Mouse (Mus musculus) midbrain, embryonic 11.5 days (tissue): ENCODE data around the gene Tmem270. TPM values are rescaled to one million over a fixed set of nuclear protein-coding genes. Genes with fewer than 3 reads are reported as not detected.

Experiments used
- ATAC-seq: fragments of 200-750 bp; cut with Nextera tagmentation; 2 replicates; pipeline ENCODE4 v1.8.0; 2017; ENCODE audit warnings: moderate TSS enrichment, moderate library complexity; ENCODE audit not compliant: low FRiP score
- DNase-seq: peaks from one replicate; pipeline ENCODE4 v3.0.0; 2015; ENCODE audit warnings: low spot score; ENCODE audit errors: missing footprints
- H3K27ac ChIP-seq: fragments of 300-500 bp; sonication (generic); 2 replicates; pipeline ENCODE4 v1.5.1; 2014; ENCODE audit warnings: low read depth, low read length
- H3K27me3 ChIP-seq: fragments of 300-500 bp; sonication (generic); 2 replicates; pipeline ENCODE4 v1.6.1; 2014; ENCODE audit warnings: mild to moderate bottlenecking, low read length, moderate library complexity, mixed read lengths; ENCODE audit not compliant: control insufficient read depth, insufficient read depth
- H3K36me3 ChIP-seq: fragments of 300-500 bp; sonication (generic); 2 replicates; pipeline ENCODE4 v1.6.1; 2014; ENCODE audit warnings: mild to moderate bottlenecking, low read length, moderate library complexity, mixed read lengths; ENCODE audit not compliant: control insufficient read depth, insufficient read depth
- H3K4me1 ChIP-seq: fragments of 300-500 bp; sonication (generic); 2 replicates; pipeline ENCODE4 v1.6.1; 2014; ENCODE audit warnings: low read length; ENCODE audit not compliant: control insufficient read depth, insufficient read depth
- H3K4me2 ChIP-seq: fragments of 300-500 bp; sonication (generic); 2 replicates; pipeline ENCODE4 v1.6.1; 2014; ENCODE audit warnings: mild to moderate bottlenecking, moderate library complexity
- H3K4me3 ChIP-seq: fragments of 300-500 bp; sonication (generic); 2 replicates; pipeline ENCODE4 v1.5.1; 2014; ENCODE audit warnings: low read depth, low read length
- H3K9ac ChIP-seq: fragments of 300-500 bp; sonication (generic); 2 replicates; pipeline ENCODE4 v1.6.1; 2014; ENCODE audit warnings: low read length
- H3K9me3 ChIP-seq: fragments of 300-500 bp; sonication (generic); 2 replicates; pipeline ENCODE4 v1.6.1; 2016; ENCODE audit warnings: low read length; ENCODE audit not compliant: control insufficient read depth
- WGBS: fragments of 180-500 bp; shearing (Covaris S2); extraction: QIAGEN DNeasy Blood & Tissue Kit; methylation state at CpG from one replicate; pipeline ENCODE4 v1.1.7; 2014; 5-methylcytosine and 5-hydroxymethylcytosine counted together
- polyA plus RNA-seq: library from polyadenylated mRNA; unstranded; fragments of >200 nt; fragmentation: Nextera tagmentation; extraction: Ambion mirVana; gene quantifications from 2 replicates; pipeline ENCODE4 v1.2.1, GENCODE M21; 2014

Tmem270 gene
- polyA plus RNA-seq, result not detected in 2 replicates

GRCm38 (mm10) chr5:134906633-134907032 lies at the start of gene Tmem270:
Gene Tmem270 (minus strand): TSS chr5:134906733.
- 63% methylated on average over 6 of the region's 6 CpGs for WGBS
- Histone ChIP-seq H3K36me3 (no peaks in the 10 kb centered on the region), H3K27me3 (no peaks in the 10 kb centered on the region), H3K9ac (no peak within 1 kb of the TSS), H3K9me3 (no peaks in the 10 kb centered on the region), H3K4me2 (no peak within 1 kb of the TSS), H3K4me1 (no peaks in the 10 kb centered on the region), H3K4me3 (no peak within 1 kb of the TSS), H3K27ac (no peak within 1 kb of the TSS)
- DNase-seq (no peak), ATAC-seq (no peak)

GRCm38 (mm10) chr5:134955491-134955890 lies 49.0 kb upstream of the Tmem270 start:
- H3K4me1 ChIP-seq, result no peaks in the 10 kb centered on the region
- DNase-seq (no peak), ATAC-seq (no peak)
- H3K9me3 ChIP-seq, result no peaks in the 10 kb centered on the region
- H3K27me3 ChIP-seq, result no peaks in the 10 kb centered on the region
- H3K9ac ChIP-seq, result no peak overlapping the region
- no peak overlapping the region for H3K4me2 ChIP-seq
- 88% methylated on average over 5 of the region's 5 CpGs for WGBS
- H3K4me3 ChIP-seq, result no peak overlapping the region
- H3K36me3 ChIP-seq, result no peaks in the 10 kb centered on the region
- H3K27ac ChIP-seq, result no peak overlapping the region

- Histone ChIP-seq H3K27me3 (peaks cover 14% of the 10 kb centered on the region), H3K4me3 (no peak overlapping the region), H3K9me3 (no peaks in the 10 kb centered on the region), H3K9ac (no peak overlapping the region), H3K36me3 (no peaks in the 10 kb centered on the region), H3K4me2 (no peak overlapping the region), H3K4me1 (no peaks in the 10 kb centered on the region; the same call in 1 of the 2 replicates), H3K27ac (no peak overlapping the region)
- 57% methylated on average over 19 of the region's 19 CpGs for WGBS
- DNase-seq (peak; percentile 45), ATAC-seq (no peak)
These were observed 44.7 kb upstream of the Tmem270 start for GRCm38 (mm10) chr5:134951053-134951884.

- Histone ChIP-seq H3K9ac (no peak overlapping the region), H3K4me2 (no peak overlapping the region), H3K27me3 (peaks cover 27% of the 10 kb centered on the region), H3K36me3 (no peaks in the 10 kb centered on the region), H3K4me3 (no peak overlapping the region), H3K4me1 (no peaks in the 10 kb centered on the region; the same call in 1 of the 2 replicates), H3K27ac (no peak overlapping the region), H3K9me3 (no peaks in the 10 kb centered on the region)
- ATAC-seq (no peak), DNase-seq (no peak)
- WGBS, result 79% methylated on average over 4 of the region's 4 CpGs
These were observed 41.5 kb upstream of the Tmem270 start for GRCm38 (mm10) chr5:134948085-134948439.

GRCm38 (mm10) chr5:134947420-134948084 lies 41.0 kb upstream of the Tmem270 start:
- no peak for DNase-seq
- H3K27me3 ChIP-seq, result peaks cover 27% of the 10 kb centered on the region
- no peak overlapping the region for H3K27ac ChIP-seq
- H3K4me1 ChIP-seq, result no peaks in the 10 kb centered on the region; the same call in 1 of the 2 replicates
- H3K9ac ChIP-seq, result no peak overlapping the region
- H3K4me2 ChIP-seq, result no peak overlapping the region
- no peak overlapping the region for H3K4me3 ChIP-seq
- WGBS, result 68% methylated on average over 5 of the region's 5 CpGs
- no peaks in the 10 kb centered on the region for H3K9me3 ChIP-seq
- ATAC-seq, result no peak
- no peaks in the 10 kb centered on the region for H3K36me3 ChIP-seq

GRCm38 (mm10) chr5:134946857-134947255 lies 40.3 kb upstream of the Tmem270 start, which contains the start of gene Cldn4:
Gene Cldn4 (minus strand): TSS chr5:134946934.
- Histone ChIP-seq H3K4me2 (peak within 1 kb of the TSS; percentile 9; the same call in 1 of the 2 replicates), H3K4me3 (no peak within 1 kb of the TSS), H3K27ac (no peak within 1 kb of the TSS), H3K36me3 (no peaks in the 10 kb centered on the region), H3K4me1 (no peaks in the 10 kb centered on the region; the same call in 1 of the 2 replicates), H3K9me3 (no peaks in the 10 kb centered on the region), H3K9ac (no peak within 1 kb of the TSS; the same call in 1 of the 2 replicates), H3K27me3 (peaks cover 27% of the 10 kb centered on the region)
- WGBS, result 11% methylated on average over 11 of the region's 11 CpGs
- DNase-seq (no peak), ATAC-seq (no peak)

- peaks cover 27% of the 10 kb centered on the region for H3K27me3 ChIP-seq
- H3K4me1 ChIP-seq, result no peaks in the 10 kb centered on the region; the same call in 1 of the 2 replicates
- H3K4me2 ChIP-seq, result peak overlapping the region; percentile 9; the same call in 1 of the 2 replicates
- H3K27ac ChIP-seq, result no peak overlapping the region
- DNase-seq (peak; percentile 88), ATAC-seq (no peak)
- H3K4me3 ChIP-seq, result no peak overlapping the region
- WGBS, result 18% methylated on average over 43 of the region's 43 CpGs
- no peaks in the 10 kb centered on the region for H3K36me3 ChIP-seq
- H3K9ac ChIP-seq, result no peak overlapping the region; the same call in 1 of the 2 replicates
- no peaks in the 10 kb centered on the region for H3K9me3 ChIP-seq
These were observed 39.7 kb upstream of the Tmem270 start for GRCm38 (mm10) chr5:134946063-134946856.

- no peak for ATAC-seq
- Histone ChIP-seq H3K9ac (no peak overlapping the region), H3K36me3 (no peaks in the 10 kb centered on the region), H3K4me1 (no peaks in the 10 kb centered on the region; the same call in 1 of the 2 replicates), H3K4me2 (no peak overlapping the region), H3K4me3 (no peak overlapping the region), H3K27me3 (peaks cover 27% of the 10 kb centered on the region), H3K27ac (no peak overlapping the region), H3K9me3 (no peaks in the 10 kb centered on the region)
- no peak for DNase-seq
- WGBS, result 50% methylated on average over 16 of the region's 19 CpGs
These were observed 38.9 kb upstream of the Tmem270 start for GRCm38 (mm10) chr5:134945266-134945959.
